Mouse (Mus musculus) cerebellum, postnatal 10 days (tissue): ENCODE data around the gene Ncapd2.

Source experiments
- DNase-seq, 2 experiments: peaks; one replicate each; pipeline ENCODE4 v3.0.0; 2021; ENCODE audit warnings: mixed read lengths in 2 of 2

The Ncapd2 gene

DNA sequence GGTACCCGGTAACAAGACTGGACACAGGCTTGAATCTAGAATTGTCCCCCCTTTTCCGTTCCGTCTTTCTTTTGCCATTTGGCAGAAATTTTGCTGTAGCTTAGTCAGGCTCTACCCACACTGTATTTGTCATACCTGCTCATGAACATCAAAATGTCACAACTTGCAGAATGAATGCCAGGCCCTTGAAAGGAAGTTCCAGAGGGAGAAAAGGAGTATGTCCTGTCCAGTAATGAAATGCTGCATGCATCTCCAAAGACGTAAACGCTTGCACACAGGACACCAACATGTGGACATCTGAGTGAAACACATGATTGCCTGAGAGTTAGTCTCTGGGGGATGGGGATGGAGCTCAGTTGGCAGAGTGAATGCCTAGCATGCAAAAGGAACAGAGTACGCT is 22.2 kb upstream of the Ncapd2 start:
- DNase-seq = no peak

DNA sequence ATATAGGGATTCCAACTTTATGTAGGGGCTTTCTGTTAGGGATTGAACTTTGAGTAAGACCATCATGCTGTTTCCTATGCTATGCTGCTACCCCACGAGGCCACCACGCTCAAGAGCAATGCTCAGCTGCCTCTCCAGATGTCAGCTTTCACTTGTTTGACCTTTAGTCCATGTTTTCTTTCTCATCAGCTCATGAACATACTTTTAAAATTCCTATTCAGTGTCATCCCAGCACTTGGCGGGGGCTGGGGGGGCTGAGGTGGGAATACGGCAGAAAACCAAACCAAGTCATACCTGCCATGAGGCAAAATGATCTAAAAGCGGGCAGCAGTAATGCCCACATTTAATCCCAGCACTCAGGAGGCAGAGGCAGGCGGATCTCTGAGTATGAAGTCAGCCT is 21.6 kb upstream of the Ncapd2 start:
- DNase-seq = no peak

DNA sequence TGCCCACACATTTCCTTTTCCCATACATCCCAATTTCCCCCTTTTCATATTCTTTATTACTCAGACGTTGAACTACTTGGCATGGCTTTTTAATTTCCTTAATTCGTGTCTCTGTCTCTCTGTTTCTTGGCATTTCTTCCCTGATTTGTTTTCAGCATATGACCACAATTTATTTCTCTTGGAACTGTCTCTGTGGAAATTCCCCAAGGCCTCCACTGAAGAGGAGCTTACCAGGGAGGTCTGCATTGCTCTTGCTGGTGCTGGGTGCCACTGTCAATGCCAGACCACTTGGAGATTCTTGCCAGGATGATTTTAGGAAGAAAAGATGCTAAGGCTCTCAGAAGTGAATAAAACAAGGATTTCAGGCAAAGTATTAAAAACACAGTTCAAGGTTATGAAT is 21.1 kb upstream of the Ncapd2 start:
- DNase-seq = no peak

GRCm38 (mm10) chr6:125210436-125210835 is 18.9 kb upstream of the Ncapd2 start:
- DNase-seq = no peak

GRCm38 (mm10) chr6:125197166-125197565 is 5.7 kb upstream of the Ncapd2 start:
- no peak for DNase-seq

GRCm38 (mm10) chr6:125196301-125196700 is 4.8 kb upstream of the Ncapd2 start:
- DNase-seq = no peak

DNA sequence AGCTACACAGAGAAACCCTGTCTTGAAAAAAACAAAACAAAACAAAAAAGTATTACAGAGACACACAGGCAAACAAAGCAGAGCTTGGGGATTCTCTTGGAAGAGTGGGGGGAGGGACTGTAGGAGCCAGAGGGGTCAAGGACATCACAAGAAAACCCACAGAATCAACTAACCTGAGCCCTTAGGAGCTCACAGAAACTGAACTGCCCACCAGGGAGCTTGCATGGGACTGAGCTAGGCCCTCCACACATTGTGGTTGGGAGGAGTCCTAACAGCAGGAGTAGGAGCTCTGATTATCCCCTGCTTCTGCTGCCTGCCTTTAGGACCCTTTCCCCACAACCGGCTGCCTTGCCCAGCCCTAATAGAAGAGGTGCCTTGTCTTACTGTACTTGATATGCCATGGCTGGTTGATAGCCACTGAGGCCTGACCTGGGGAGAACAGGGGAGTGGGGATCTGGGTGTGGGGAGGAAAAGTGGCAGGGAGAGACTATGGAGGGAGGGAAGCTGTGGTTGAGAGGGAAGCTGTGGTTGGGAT is 4.1 kb upstream of the Ncapd2 start:
- no peak for DNase-seq

DNA sequence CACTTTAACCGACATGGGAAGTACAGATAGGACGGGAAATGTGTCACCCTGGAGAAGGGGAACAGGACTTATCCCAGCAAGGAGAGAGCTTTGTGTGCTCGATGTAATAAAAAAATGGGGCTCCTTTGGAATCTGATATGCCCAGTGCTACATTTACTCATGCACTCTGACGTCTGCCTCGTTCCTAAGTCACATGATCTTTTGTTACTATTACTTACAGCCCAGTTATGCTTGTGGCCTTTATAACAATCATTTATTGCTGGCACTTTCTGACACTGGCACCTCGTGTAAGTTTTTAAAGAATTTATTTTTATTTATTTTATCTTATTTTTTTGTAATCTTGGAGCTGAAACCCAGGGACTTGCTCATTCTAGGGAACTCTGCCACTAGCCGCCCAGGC is 1.9 kb upstream of the Ncapd2 start:
- DNase-seq = no peak

GRCm38 (mm10) chr6:125192841-125193240 is 1.3 kb upstream of the Ncapd2 start:
- DNase-seq = no peak

- DNase-seq = peak; percentile 97 to 98
Measured at GRCm38 (mm10) chr6:125192016-125192714, 664 bp upstream of the Ncapd2 start.

GRCm38 (mm10) chr6:125190816-125191215 is 685 bp downstream of the Ncapd2 start:
- no peak for DNase-seq

DNA sequence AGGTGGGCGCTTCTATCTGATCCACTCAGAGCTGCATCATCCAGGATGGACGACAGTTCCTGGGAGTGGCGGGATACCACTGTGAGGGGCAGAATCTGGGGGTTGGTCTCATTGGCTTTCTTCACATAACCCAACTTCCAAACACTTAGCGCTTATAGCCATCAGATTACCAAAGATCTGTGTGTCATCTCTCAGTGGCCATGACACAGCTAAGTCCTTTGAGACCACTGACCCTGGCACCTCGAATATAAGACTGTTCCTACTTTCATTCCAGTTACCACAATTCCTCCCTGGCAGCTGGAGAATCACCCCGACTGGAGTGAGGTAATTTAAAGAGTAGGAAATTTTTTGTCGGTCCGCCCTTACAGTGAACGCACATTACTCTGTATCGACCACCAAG is 5.3 kb downstream of the Ncapd2 start:
- no peak for DNase-seq

DNA sequence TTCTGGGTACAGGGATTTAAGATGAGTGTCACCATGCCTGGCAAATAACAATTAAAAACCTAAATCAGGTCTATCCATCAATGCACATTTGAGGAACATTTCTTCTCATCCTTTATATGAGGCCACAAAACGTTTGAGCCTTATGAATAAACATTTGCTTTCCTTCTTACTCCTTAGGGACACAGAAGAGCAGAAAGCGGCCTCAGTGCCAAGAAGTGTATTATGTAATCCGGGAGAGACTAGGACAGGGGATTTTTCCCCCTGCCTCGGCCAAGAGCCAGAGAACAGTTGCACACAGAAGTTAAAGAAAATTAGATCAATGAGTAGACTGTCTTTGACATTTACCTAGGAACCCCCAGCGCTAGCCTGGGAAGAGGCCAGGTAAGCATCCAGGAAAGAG is 9.4 kb downstream of the Ncapd2 start:
- DNase-seq = no peak

DNA sequence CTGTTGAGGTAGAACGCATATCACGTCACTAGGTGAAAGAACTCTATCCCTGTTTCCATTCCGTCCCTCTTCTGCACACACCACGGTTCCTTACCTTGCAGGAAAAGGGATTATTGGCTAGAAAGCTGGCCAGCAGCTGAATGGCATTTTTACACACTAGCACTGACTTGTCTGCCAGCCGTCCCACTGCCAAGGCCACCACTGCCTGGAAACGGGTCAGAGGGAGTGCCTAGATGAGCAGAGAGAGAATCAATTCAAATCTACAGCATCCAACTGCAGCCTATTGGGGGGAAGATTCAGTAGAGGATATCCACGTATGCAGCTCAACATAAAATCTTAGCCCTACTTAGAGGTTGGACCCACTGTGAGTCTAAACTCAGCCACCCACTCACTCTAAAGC is 11.9 kb downstream of the Ncapd2 start:
- no peak for DNase-seq

DNA sequence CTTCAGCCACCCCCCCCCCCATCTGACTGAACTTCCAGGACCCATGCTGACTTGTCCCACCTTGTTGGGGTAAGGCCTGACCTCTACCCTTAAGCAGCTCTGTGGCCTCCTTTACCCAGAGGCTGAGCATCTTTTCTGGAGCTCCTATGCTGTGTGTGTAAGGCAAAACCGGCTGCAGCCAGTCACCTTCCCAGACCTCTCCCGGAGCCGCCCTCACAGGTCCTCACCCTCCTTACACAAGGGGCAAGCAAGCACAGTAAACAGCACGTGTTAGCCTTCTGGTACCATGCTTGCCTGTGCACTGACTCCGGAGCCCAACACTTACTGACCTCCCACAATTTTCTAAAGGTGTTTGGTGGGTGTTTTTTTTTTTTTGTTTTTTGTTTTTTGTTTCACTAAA is 16.0 kb downstream of the Ncapd2 start:
- no peak for DNase-seq

- no peak for DNase-seq
Measured at GRCm38 (mm10) chr6:125173256-125173655, 18.2 kb downstream of the Ncapd2 start.

GRCm38 (mm10) chr6:125172474-125172873 is 19.0 kb downstream of the Ncapd2 start:
- DNase-seq = no peak

DNA sequence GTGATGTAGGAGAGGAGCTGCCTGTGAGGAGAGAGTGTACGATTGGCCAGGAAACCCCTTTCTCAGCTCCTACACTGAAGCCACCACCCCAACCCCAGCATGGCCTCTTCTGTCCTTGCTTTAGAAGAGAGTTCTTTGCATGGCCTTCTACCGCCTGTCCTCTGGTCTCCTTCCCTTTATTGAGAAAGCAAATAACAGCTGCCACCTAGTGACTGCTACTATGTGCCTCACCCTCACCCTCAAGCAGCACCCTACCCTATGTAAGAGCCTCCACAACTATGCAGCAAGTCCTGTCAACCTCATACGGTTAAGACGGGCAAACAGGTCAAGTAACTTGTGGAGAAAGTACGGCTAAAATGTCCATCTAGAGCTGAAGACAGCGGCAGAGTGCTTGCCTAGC is 21.3 kb downstream of the Ncapd2 start:
- no peak for DNase-seq

DNA sequence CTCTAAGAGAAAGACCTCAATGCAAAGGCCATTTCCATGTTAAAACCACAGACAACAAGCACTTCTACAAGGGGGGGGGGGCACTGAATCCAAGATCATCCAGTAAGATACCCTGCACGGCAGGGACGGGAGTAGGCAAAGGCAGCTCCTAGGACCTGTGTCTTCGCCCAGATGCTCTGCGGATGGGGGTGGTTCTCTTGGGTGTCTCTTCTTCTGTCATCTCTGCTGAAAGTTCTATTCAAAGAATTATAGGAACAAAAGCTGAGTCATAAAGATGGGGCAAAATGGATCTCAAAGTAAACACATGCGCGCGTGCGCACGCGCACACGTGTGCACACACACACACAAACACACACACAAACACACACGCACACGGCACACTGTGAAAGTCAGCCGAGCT is 23.4 kb downstream of the Ncapd2 start:
- DNase-seq = no peak

DNA sequence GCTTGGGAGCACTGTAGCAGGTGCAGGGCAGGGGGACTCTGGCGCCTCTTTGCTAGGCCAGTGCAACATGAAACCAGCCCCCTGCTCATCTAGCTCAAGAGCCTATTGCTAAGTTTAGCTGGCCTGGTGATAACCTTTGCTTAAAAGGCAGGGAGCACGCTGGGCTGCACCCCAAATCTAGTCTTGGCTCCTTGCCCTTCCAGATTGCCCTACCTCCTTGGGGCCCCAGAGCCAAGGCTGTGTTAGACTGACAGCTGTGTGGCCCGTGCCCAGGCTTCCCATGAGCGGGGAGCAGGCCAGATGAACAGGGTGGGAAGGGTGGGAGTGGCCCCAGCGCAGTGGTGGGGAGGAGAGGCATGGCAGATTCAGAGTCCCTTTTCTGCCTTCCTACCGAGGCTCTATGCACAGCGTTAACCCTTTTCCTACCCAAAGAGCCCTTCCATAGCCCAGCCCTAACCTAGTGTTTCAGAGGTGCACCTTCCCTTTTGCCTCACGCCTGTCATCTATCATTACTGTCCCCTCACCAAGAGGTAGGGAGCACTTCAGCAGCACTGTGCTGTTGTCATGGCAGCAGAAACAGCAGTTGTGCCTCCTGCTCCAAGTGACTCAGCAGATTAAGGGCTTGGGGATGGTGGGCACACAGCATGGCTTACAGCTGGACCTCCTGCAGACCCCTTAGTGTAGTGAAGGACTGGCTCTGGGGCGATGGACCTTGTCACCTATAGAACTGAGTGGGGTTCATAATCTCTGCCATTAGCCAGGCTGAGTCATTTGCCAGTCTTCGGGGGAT is 24.4 kb downstream of the Ncapd2 start:
- peak; percentile 65 to 72 for DNase-seq

GRCm38 (mm10) chr6:125166051-125166751 is 25.3 kb downstream of the Ncapd2 start, which contains the start of gene Gapdh:
TSS of gene Gapdh (minus strand) at chr6:125166467.
- peak; percentile 76 to 78 for DNase-seq

DNA sequence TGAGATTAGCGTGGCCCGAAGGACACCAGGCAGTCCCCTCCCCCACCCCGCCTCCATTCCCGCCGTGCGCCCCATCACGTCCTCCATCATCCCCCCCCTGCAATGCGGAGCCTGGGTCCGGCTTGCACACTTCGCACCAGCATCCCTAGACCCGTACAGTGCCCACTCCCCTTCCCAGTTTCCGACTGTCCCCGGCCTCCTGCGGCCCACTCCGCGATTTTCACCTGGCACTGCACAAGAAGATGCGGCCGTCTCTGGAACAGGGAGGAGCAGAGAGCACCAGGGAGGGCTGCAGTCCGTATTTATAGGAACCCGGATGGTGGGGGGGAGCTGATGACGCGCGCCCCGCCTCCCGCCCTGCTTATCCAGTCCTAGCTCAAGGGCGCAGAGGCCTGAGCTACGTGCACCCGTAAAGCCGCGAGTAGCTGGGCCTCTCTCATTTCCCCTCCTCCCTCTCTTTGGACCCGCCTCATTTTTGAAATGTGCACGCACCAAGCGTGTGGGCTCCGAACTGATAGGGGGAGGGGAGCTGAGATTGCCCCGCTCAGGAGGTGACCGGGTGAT is 26.1 kb downstream of the Ncapd2 start:
- DNase-seq = peak; percentile 99

DNA sequence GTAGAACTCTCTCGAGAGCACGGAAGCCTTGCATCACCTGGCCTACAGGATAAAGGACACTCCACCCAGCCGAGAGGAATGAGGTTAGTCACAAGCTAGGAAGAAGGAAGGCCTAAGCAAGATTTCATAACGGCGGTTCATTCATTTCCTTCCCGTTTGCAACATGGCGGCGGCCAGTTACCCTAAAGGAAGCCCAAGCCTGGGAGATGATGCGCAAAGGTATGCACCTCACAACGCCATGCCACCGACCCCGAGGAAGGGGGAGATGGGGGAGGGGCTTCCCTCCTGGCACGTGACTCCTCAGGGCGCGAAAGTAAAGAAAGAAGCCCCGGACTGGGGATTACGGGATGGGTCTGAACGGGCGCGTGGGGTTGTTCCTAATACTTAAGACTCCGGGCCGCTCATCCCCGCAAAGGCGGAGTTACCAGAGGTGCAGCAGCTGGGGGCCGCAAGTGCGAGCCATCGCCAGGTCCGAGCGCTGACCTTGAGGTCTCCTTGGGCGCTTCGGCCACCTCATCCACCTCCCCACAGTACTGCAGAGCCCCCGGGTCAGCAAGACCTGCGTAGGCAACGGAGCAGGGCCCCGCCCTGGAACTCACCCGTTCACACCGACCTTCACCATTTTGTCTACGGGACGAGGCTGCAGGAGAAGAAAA is 26.7 kb downstream of the Ncapd2 start:
- peak; percentile 85 to 87 for DNase-seq
